25 mouse cellular contexts compared by ENCODE assay signal in genomic region chr14:31211854-31212253, GRCm38 (mm10). TPM values are rescaled to one million over a fixed set of nuclear protein-coding genes. Genes with fewer than 3 reads are reported as not detected.
DNase-seq lines count a peak whose midpoint lies in the region; ATAC-seq and TF ChIP-seq lines count a peak whose summit lies in the region.
"Had no signal": no experiment of that assay in that cellular context is flagged by ENCODE, and none has a peak within 500 bp of the region (broad histone marks: within the 10 kb centered on the region; RNA-seq: fewer than 3 reads in every experiment).

No protein-coding gene starts in this region.

- peaks cover 2% of the 10 kb centered on the region; the same call in 1 of the 2 replicates for H3K36me3 ChIP-seq in heart, embryonic 11.5 days (ENCODE audit: control insufficient read depth, insufficient read depth, low read length)
- peaks cover 34% of the 10 kb centered on the region for H3K36me3 ChIP-seq in heart, embryonic 14.5 days (ENCODE audit: control insufficient read depth, insufficient read depth, low read length)
- H3K36me3 ChIP-seq in heart, postnatal 0 days (replicated peaks; ENCODE audit: control insufficient read depth, insufficient read depth, low read length), result peaks cover 22% of the 10 kb centered on the region
- H3K36me3 ChIP-seq: forebrain, embryonic 10.5 days had no signal

- TF ChIP-seq EP300 in heart, postnatal 0 days (IDR thresholded peaks at IDR 0.05; ENCODE audit: low read depth), result peak; percentile 2; the same call in 1 of the 2 replicates

- intact Hi-C loops in heart, postnatal 25 days (cut with DNase I), result no loop called here

- TF ChIP-seq CTCF in heart, postnatal 0 days (IDR thresholded peaks at IDR 0.05; ENCODE audit: low read depth), result no peak

- no peaks in the 10 kb centered on the region for H3K9me3 ChIP-seq in heart, embryonic 11.5 days (replicated peaks; ENCODE audit: control insufficient read depth, low read length)
- H3K9me3 ChIP-seq in heart, embryonic 14.5 days (ENCODE audit: control insufficient read depth, low read length), result no peaks in the 10 kb centered on the region
- no peaks in the 10 kb centered on the region for H3K9me3 ChIP-seq in heart, postnatal 0 days (replicated peaks; ENCODE audit: control insufficient read depth, low read length)
- H3K9me3 ChIP-seq: forebrain, embryonic 10.5 days; forebrain, embryonic 13.5 days had no signal

- peaks cover 43% of the 10 kb centered on the region for H3K4me1 ChIP-seq in heart, embryonic 11.5 days (ENCODE audit: control insufficient read depth, insufficient read depth, low read length)
- peaks cover 36 to 49% of the 10 kb centered on the region in 2 experiments for H3K4me1 ChIP-seq in heart, embryonic 14.5 days (ENCODE audit: control insufficient read depth in 2 of 2, insufficient read depth in 2 of 2, low read length in 2 of 2)
- peaks cover 20% of the 10 kb centered on the region for H3K4me1 ChIP-seq in heart, postnatal 0 days (ENCODE audit: control insufficient read depth, insufficient read depth)

- no peak for ATAC-seq in heart, embryonic 11.5 days (replicated peaks; ENCODE audit: insufficient number of reproducible peaks, low FRiP score, low TSS enrichment)
- ATAC-seq in heart, embryonic 14.5 days (ENCODE audit: insufficient number of reproducible peaks, insufficient read depth, low FRiP score, low read depth), result no peak
- ATAC-seq in heart, postnatal 0 days (ENCODE audit: insufficient read depth, low read depth), result no peak
- ATAC-seq: activated CD4-positive, CD25-positive, alpha-beta regulatory T cell, adult 4 months; forebrain, embryonic 13.5 days; forebrain, embryonic 16.5 days; hindbrain, postnatal 0 days; inflammation-experienced regulatory T-cells, adult 6 months; intestine, embryonic 16.5 days had no signal

- peak overlapping the region; percentile 18 for H3K4me2 ChIP-seq in heart, embryonic 11.5 days
- H3K4me2 ChIP-seq in heart, embryonic 14.5 days (ENCODE audit: low read length), result peak overlapping the region; percentile 93
- H3K4me2 ChIP-seq in heart, postnatal 0 days (ENCODE audit: low read depth, low read length), result peak overlapping the region; percentile 87
- H3K4me2 ChIP-seq: forebrain, embryonic 13.5 days; hindbrain, embryonic 14.5 days had no signal

- H3K4me3 ChIP-seq in heart, embryonic 11.5 days (ENCODE audit: low read depth, low read length), result no peak overlapping the region
- peak overlapping the region; percentile 16 to 91; a peak in 3 of 4 replicates for H3K4me3 ChIP-seq in heart, embryonic 14.5 days (ENCODE audit: control insufficient read depth in 1 of 2, insufficient read depth in 1 of 2, low read depth in 1 of 2, low read length in 2 of 2)
- H3K4me3 ChIP-seq in heart, postnatal 0 days (ENCODE audit: low read depth, low read length), result peak overlapping the region; percentile 76
- H3K4me3 ChIP-seq: forebrain, embryonic 10.5 days; forebrain, embryonic 13.5 days had no signal

- H3K9ac ChIP-seq in heart, embryonic 11.5 days (ENCODE audit: low read depth, low read length), result no peak overlapping the region
- H3K9ac ChIP-seq in heart, embryonic 14.5 days (ENCODE audit: low read length), result peak overlapping the region; percentile 95
- peak overlapping the region; percentile 26 for H3K9ac ChIP-seq in heart, postnatal 0 days (replicated peaks; ENCODE audit: low read depth, low read length)
- H3K9ac ChIP-seq: forebrain, embryonic 13.5 days; hindbrain, embryonic 14.5 days had no signal

- H3K27me3 ChIP-seq in heart, embryonic 11.5 days (ENCODE audit: control insufficient read depth, insufficient read depth, low read length), result no peaks in the 10 kb centered on the region
- no peaks in the 10 kb centered on the region for H3K27me3 ChIP-seq in heart, embryonic 14.5 days (ENCODE audit: control insufficient read depth, insufficient read depth, low read length)
- no peaks in the 10 kb centered on the region for H3K27me3 ChIP-seq in heart, postnatal 0 days (ENCODE audit: control insufficient read depth, insufficient read depth, low read length)

- H3K27ac ChIP-seq in heart, embryonic 11.5 days (ENCODE audit: low read depth, low read length), result peak overlapping the region; percentile 61
- peak overlapping the region; percentile 59 to 84 for H3K27ac ChIP-seq in heart, embryonic 14.5 days (replicated peaks in 1 of 2; ENCODE audit: control insufficient read depth in 1 of 2, insufficient read depth in 1 of 2, low read depth in 2 of 2, low read length in 2 of 2)
- H3K27ac ChIP-seq in heart, postnatal 0 days (ENCODE audit: low read depth), result peak overlapping the region; percentile 77
- H3K27ac ChIP-seq: forebrain, embryonic 10.5 days; forebrain, embryonic 13.5 days; hindbrain, embryonic 14.5 days; hindbrain, postnatal 0 days had no signal

- peak; percentile 90 for DNase-seq in heart, adult 11 months
- DNase-seq in heart, adult 18-20 months, result no peak
- no peak for DNase-seq in heart, adult 8-10 months (ENCODE audit: low spot score)
- no peak for DNase-seq in heart, postnatal 25 days (ENCODE audit: low spot score)
- DNase-seq in heart, postnatal 0 days (ENCODE audit: low spot score), result no peak
- no peak for DNase-seq in thymus, postnatal 14 days
- DNase-seq: adrenal gland, adult 8-10 months; adrenal gland, postnatal 25 days; cerebellum, adult 18-20 months; cerebellum, adult 9-10 months; cerebellum, postnatal 14 days; gastrocnemius, postnatal 10 days; gastrocnemius, postnatal 36 days; kidney, adult 2 months had no signal

- WGBS in heart, embryonic 11.5 days (ENCODE audit: insufficient replicate concordance), result 68% methylated on average over 6 of the region's 6 CpGs
- WGBS in heart, embryonic 14.5 days, result 62% methylated on average over 6 of the region's 6 CpGs
- WGBS in heart, postnatal 0 days, result 53% methylated on average over 6 of the region's 6 CpGs

RNA-seq across cellular contexts. Expression of gene Tnnc1, which starts 3.7 kb away (rescaled TPM):
- total RNA-seq in heart, adult 18-20 months (2021), result 1,000 to 10,000 TPM; 5,748 to 6,764 TPM
- polyA plus RNA-seq in heart, embryonic 11.5 days (2014; fragmentation: Nextera tagmentation; extraction: Ambion mirVana), result 3,123 and 3,177 TPM in 2 replicates
- 1,000 to 10,000 TPM; 5,856 to 6,611 (median 6,322) TPM for total RNA-seq in heart, adult 8-10 months (2022)
- 5,119 and 5,195 TPM in 2 replicates for polyA plus RNA-seq in heart, embryonic 14.5 days (2014; fragmentation: Nextera tagmentation; extraction: Ambion mirVana)
- total RNA-seq in heart, postnatal 25 days (2021), result 1,000 to 10,000 TPM; 5,169 to 5,647 TPM
- 2,939 and 3,145 TPM in 2 replicates for total RNA-seq in heart, postnatal 0 days (2014; rRNA removed; ENCODE audit: low replicate concordance)
- polyA plus RNA-seq in heart, postnatal 0 days (2015; fragmentation: Nextera tagmentation; extraction: Ambion mirVana), result 7,680 and 7,748 TPM in 2 replicates
- polyA plus RNA-seq: activated CD4-positive, CD25-positive, alpha-beta regulatory T cell, adult 4 months; inflammation-experienced regulatory T-cells, adult 6 months had no signal

RNA-seq across cellular contexts. Expression of gene Nisch, which starts 4.9 kb away (rescaled TPM):
- total RNA-seq in heart, adult 18-20 months (2021), result 100 to 1,000 TPM; 118 to 119 TPM
- polyA plus RNA-seq in heart, embryonic 11.5 days (2014; fragmentation: Nextera tagmentation; extraction: Ambion mirVana), result 286 and 325 TPM in 2 replicates
- 100 to 1,000 TPM; 129 to 142 (median 131) TPM for total RNA-seq in heart, adult 8-10 months (2022)
- 308 and 317 TPM in 2 replicates for polyA plus RNA-seq in heart, embryonic 14.5 days (2014; fragmentation: Nextera tagmentation; extraction: Ambion mirVana)
- total RNA-seq in heart, postnatal 25 days (2021), result 100 to 1,000 TPM; 145 to 148 TPM
- total RNA-seq in heart, postnatal 0 days (2014; rRNA removed; ENCODE audit: low replicate concordance), result 292 and 338 TPM in 2 replicates
- polyA plus RNA-seq in heart, postnatal 0 days (2015; fragmentation: Nextera tagmentation; extraction: Ambion mirVana), result 162 and 171 TPM in 2 replicates

RNA-seq across cellular contexts. Expression of gene Sema3g, which starts 5.8 kb away (rescaled TPM):
- total RNA-seq in heart, adult 18-20 months (2021), result 10 to 100 TPM; 13.5 to 15.7 TPM
- 0.03 and 0.08 TPM in 2 replicates for polyA plus RNA-seq in heart, embryonic 11.5 days (2014; fragmentation: Nextera tagmentation; extraction: Ambion mirVana)
- 10 to 100 TPM; 12.3 to 14.2 (median 13.2) TPM for total RNA-seq in heart, adult 8-10 months (2022)
- polyA plus RNA-seq in heart, embryonic 14.5 days (2014; fragmentation: Nextera tagmentation; extraction: Ambion mirVana), result 0.23 and 0.26 TPM in 2 replicates
- 10 to 100 TPM; 12.4 to 16.1 TPM for total RNA-seq in heart, postnatal 25 days (2021)
- total RNA-seq in heart, postnatal 0 days (2014; rRNA removed; ENCODE audit: low replicate concordance), result 4.4 and 12.7 TPM in 2 replicates
- polyA plus RNA-seq in heart, postnatal 0 days (2015; fragmentation: Nextera tagmentation; extraction: Ambion mirVana), result 0.75 and 0.90 TPM in 2 replicates
- total RNA-seq: granulocyte monocyte progenitor cell, adult 5-6 weeks had no signal
- polyA plus RNA-seq: activated CD4-positive, CD25-positive, alpha-beta regulatory T cell, adult 4 months; inflammation-experienced regulatory T-cells, adult 6 months had no signal

RNA-seq across cellular contexts. Expression of gene Phf7, which starts 39.3 kb away (rescaled TPM):
- total RNA-seq in heart, adult 18-20 months (2021), result 1 to 10 TPM; 4.2 to 5.1 TPM
- polyA plus RNA-seq in heart, embryonic 11.5 days (2014; fragmentation: Nextera tagmentation; extraction: Ambion mirVana), result 7.4 and 8.7 TPM in 2 replicates
- total RNA-seq in heart, adult 8-10 months (2022), result 1 to 10 TPM; 3.2 to 5.2 (median 4.2) TPM
- 9.4 and 9.6 TPM in 2 replicates for polyA plus RNA-seq in heart, embryonic 14.5 days (2014; fragmentation: Nextera tagmentation; extraction: Ambion mirVana)
- total RNA-seq in heart, postnatal 25 days (2021), result 1 to 10 TPM; 3.4 to 4.1 TPM
- total RNA-seq in heart, postnatal 0 days (2014; rRNA removed; ENCODE audit: low replicate concordance), result 2.1 and 7.4 TPM in 2 replicates
- polyA plus RNA-seq in heart, postnatal 0 days (2015; fragmentation: Nextera tagmentation; extraction: Ambion mirVana), result 11.7 and 12.5 TPM in 2 replicates

RNA-seq across cellular contexts. Expression of gene Bap1, which starts 39.4 kb away (rescaled TPM):
- 10 to 100 TPM; 42.4 to 45.3 TPM for total RNA-seq in heart, adult 18-20 months (2021)
- polyA plus RNA-seq in heart, embryonic 11.5 days (2014; fragmentation: Nextera tagmentation; extraction: Ambion mirVana), result 52.5 and 57.8 TPM in 2 replicates
- total RNA-seq in heart, adult 8-10 months (2022), result 10 to 100 TPM; 42.1 to 46.9 (median 43.1) TPM
- polyA plus RNA-seq in heart, embryonic 14.5 days (2014; fragmentation: Nextera tagmentation; extraction: Ambion mirVana), result 47.6 TPM in 2 replicates
- 10 to 100 TPM; 39.5 to 45.5 TPM for total RNA-seq in heart, postnatal 25 days (2021)
- 51.1 and 64.0 TPM in 2 replicates for total RNA-seq in heart, postnatal 0 days (2014; rRNA removed; ENCODE audit: low replicate concordance)
- 34.2 and 38.6 TPM in 2 replicates for polyA plus RNA-seq in heart, postnatal 0 days (2015; fragmentation: Nextera tagmentation; extraction: Ambion mirVana)

Comparison
In these comparisons a context has a peak if more than half of its experiments do, and no peak if none do; other contexts are left out.
1. H3K4me2 ChIP-seq: peak in every context shown above with its lines; median percentile 93 in heart, embryonic 14.5 days; 87 in heart, postnatal 0 days; 18 in heart, embryonic 11.5 days.